Mouse (Mus musculus): ENCODE data around the gene Zfp617. TPM values are rescaled to one million over a fixed set of nuclear protein-coding genes. Genes with fewer than 3 reads are reported as not detected.
"Not testable (repeated sequence)": the region's sequence is repeated elsewhere in the genome, so short reads cannot be mapped to it uniquely, and the experiment has no call there.

The Zfp617 gene
- polyA plus RNA-seq (2012; ENCODE audit: insufficient read depth, insufficient read length, missing spikeins) = 14.4 and 17.5 TPM in 2 replicates

DNA sequence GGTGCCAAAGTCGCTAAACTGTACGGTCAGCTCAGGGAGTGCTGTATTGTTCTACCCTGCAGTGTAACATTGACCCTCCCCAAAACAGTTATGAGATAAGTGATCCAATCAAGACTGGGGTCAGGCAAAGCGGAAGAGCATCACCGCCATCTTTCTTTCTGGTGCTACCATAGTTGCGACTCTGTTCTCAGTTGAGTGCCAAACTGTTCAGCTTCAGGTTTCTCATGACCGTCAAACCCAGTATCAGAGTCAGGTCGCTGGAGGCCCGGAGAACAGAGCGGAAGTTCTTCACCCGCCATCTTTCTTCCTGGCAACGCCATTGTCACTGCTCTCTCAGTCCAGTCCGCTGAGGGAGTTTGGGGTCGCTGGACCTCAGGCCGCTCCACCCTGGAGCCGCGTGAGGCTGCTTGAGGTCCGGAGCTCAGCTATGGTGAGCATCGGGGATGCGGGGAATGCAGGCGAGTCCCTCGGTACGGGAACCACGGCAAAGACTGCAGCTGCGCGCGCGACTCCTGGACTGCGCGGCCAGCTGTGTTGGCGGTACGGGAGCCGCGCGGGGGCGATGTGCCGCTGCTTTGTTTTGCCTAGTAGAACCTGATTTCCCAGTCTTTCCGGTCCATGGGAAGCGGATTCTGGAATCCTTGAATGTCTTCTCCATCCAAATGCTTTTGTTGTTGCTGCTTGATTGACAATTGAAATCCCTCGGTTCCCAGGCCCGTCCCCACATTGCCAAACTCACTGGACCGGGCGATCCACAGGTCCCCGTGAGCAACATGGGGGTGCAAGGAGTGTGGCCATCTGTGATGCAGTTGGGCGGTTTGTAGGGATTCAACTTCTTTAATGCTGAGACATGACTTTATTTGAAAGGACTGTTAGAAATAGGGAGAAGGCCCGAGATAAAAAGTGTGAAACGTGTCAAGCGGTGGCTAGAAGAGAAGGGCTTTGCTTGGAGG, at the start of gene Zfp617, which contains the start of gene Zfp882:
Zfp617 (plus strand) TSS at position 327 of the 953 bp plus-strand sequence.
Zfp882 (plus strand) TSS at position 300 of the 953 bp plus-strand sequence.
- H3K4me3 ChIP-seq (ENCODE audit: insufficient read depth, low read length) = peak within 1 kb of the TSS; percentile 68
- TF ChIP-seq CTCF (IDR thresholded peaks at IDR 0.05; ENCODE audit: low read depth, low read length) (peak; percentile 18; the same call in 1 of the 2 replicates), POLR2A (IDR thresholded peaks at IDR 0.05; ENCODE audit: borderline replicate concordance, low read depth, low read length) (no peak)
- peak within 1 kb of the TSS; percentile 38 for H3K27ac ChIP-seq (ENCODE audit: insufficient read depth, low read depth, low read length)
- no peaks in the 10 kb centered on the region for H3K4me1 ChIP-seq (ENCODE audit: control insufficient read depth, insufficient read depth, low read length)

DNA sequence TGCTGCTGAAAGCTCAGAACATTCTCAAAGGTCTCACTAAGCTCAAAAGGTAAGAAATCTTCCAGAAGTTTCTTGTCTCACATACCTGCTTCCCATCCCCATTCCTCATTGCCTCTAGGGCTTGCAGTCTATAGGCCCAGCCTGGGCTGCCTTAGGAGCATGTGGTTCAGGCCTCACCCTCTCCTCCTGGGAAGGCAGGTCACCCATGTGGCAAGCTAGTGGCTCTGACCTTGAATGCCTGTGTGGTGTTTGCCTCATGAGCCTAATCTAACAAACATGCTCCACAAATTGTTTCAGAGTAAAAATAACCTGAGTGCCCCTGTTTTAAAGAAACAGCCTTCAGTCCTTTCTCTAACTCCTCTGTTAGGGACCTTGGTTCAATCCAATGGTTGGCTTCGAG, 46.9 kb upstream of the Zfp617 start:
- not testable (repeated sequence) for H3K4me1 ChIP-seq (ENCODE audit: control insufficient read depth, insufficient read depth, low read length); H3K4me3 ChIP-seq (ENCODE audit: insufficient read depth, low read length); H3K27ac ChIP-seq (ENCODE audit: insufficient read depth, low read depth, low read length)

DNA sequence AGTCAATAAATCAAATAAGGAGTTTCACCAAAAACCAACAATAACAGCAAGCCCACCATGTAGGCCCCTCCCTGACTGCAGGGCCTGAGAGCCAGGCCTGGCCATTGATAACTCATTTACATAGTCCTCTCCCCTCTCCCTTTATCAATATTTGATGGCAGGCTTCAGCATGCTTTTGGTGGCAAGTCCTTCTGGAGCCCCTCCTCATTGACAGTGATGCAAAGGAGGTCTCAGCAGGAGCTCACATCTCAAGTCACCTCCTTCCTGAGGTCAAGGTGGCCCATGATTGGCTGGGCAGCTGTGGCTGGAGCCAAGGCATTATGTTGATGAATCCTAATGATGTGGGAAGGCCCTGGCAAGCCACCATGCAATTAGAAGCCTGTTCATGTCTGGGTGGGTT, 46.4 kb upstream of the Zfp617 start:
- not testable (repeated sequence) for H3K4me1 ChIP-seq (ENCODE audit: control insufficient read depth, insufficient read depth, low read length); H3K4me3 ChIP-seq (ENCODE audit: insufficient read depth, low read length); H3K27ac ChIP-seq (ENCODE audit: insufficient read depth, low read depth, low read length)

DNA sequence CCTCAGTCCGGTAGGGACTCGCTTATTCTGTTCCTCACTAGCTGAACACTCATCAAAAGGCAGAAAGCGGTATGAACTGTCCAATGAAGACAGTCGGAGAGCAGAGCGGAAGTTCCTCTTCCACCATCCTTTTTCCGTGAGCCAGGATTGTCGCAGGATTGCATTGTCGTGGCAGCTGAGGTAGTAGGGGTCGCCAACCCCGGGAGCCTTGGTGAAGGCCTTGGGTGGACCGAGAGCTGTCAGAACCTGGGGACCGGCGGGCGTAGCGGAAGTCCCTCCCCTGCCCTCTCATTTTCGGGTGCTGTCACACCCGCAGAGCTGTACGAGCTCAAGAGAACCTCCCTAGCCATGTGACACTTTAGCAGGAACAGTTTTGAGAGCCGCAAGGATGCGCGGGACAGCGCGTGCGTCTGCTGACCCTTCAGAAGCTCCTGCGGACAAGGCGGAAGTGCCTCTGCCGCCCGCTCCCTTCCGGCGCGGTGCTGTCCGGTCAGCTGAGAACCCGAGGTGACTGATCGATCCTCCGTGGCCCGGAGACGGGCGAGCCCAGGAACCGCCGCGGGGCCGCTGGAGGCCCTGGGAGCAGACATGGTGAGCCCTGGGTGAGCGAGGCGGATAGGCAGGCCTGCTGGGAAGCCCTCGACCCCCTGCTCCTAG, 26.7 kb upstream of the Zfp617 start, which contains the start of gene Zfp709:
Zfp709 (plus strand) TSS at position 402 of the 657 bp plus-strand sequence.
- H3K27ac ChIP-seq (ENCODE audit: insufficient read depth, low read depth, low read length) = peak within 1 kb of the TSS; percentile 68
- TF ChIP-seq POLR2A (IDR thresholded peaks at IDR 0.05; ENCODE audit: borderline replicate concordance, low read depth, low read length) = no peak
- no peak for TF ChIP-seq CTCF (IDR thresholded peaks at IDR 0.05; ENCODE audit: low read depth, low read length)
- no peaks in the 10 kb centered on the region for H3K4me1 ChIP-seq (ENCODE audit: control insufficient read depth, insufficient read depth, low read length)
- peak within 1 kb of the TSS; percentile 77 for H3K4me3 ChIP-seq (ENCODE audit: insufficient read depth, low read length)

DNA sequence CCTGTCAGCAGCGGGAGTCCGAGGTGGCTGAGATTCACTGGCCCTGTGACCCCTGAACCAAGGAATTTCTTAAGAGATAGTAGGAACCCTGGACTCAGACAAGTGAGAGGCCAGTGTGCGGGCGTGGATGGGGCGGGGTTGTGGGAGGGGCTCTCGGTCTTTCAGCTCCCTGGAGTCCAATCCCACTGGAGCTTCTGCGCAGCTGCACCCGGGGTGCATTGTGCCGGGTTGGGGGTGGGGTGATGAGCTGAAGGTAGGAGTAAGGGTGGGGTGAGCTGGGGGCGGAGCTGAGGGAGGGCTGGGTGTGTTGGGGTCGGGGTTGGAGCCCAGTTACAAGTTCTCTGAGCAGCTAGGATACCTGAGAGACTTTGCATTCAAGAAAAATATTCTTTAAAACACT, 7.8 kb upstream of the Zfp617 start:
- H3K4me1 ChIP-seq (ENCODE audit: control insufficient read depth, insufficient read depth, low read length); H3K4me3 ChIP-seq (ENCODE audit: insufficient read depth, low read length); H3K27ac ChIP-seq (ENCODE audit: insufficient read depth, low read depth, low read length): not testable (repeated sequence)

DNA sequence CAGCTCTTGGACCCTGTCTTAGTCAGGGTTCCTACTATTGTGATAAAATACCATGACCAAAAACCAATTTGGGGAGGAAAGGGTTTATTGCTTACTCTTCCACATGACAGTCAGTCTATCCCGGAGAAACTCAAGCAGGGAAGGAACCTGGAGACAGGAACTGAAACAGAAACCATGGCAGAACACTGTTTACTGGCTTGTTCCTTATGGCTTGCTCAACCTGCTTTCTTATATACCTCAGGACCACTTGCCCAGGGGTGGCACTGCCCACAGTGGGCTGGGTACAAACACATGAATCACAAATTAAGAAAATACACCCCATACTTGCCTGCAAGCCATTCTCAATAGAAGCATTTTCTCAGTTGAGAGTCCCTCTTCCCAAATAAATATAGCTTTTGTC, 5.4 kb upstream of the Zfp617 start:
- H3K4me1 ChIP-seq (ENCODE audit: control insufficient read depth, insufficient read depth, low read length); H3K4me3 ChIP-seq (ENCODE audit: insufficient read depth, low read length); H3K27ac ChIP-seq (ENCODE audit: insufficient read depth, low read depth, low read length): not testable (repeated sequence)

DNA sequence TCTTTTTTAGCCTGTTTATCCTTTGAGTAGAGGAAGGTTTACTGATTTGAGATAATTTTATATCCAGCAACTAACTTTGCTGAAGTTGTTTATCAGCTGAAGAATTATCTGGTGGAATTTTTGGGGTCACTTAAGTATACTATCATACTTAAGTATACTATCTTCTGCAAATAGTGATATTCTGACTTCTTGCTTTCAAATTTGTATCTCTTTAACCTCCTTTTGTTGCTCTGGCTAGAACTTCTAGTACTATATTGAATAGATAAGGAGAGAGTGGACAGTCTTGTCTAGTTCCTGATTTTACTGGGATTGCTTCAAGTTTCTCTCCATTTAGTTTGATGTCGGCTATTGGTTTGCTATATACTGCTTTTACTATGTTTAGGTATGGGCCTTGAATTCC, 1.6 kb upstream of the Zfp617 start:
- TF ChIP-seq CTCF (IDR thresholded peaks at IDR 0.05; ENCODE audit: low read depth, low read length) (no peak), POLR2A (IDR thresholded peaks at IDR 0.05; ENCODE audit: borderline replicate concordance, low read depth, low read length) (no peak)
- Histone ChIP-seq H3K4me3 (ENCODE audit: insufficient read depth, low read length) (no peak overlapping the region), H3K27ac (ENCODE audit: insufficient read depth, low read depth, low read length) (no peak overlapping the region), H3K4me1 (ENCODE audit: control insufficient read depth, insufficient read depth, low read length) (no peaks in the 10 kb centered on the region)

DNA sequence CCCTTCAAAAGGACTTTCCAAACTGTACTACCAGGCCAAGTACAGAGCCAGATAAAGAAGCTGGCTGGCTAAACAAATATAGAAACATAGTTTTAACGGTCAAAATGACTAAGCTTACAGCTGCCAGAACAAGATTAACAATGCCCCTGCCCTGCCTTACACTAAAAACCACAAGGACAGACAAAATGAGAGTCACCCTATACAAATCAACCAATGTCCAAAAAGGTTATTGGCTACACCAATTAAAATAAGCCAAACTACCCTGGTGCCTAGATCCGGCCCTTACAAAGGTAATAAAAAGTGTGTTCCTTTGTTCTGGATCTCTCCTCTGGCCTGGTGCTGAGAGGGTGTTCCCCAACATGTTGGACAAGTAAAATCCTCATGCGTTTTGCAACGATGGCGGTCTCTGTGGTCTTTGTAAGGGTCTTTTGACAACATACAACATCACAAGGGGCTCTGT, 607 bp upstream of the Zfp617 start:
- no peaks in the 10 kb centered on the region for H3K4me1 ChIP-seq (ENCODE audit: control insufficient read depth, insufficient read depth, low read length)
- H3K27ac ChIP-seq (ENCODE audit: insufficient read depth, low read depth, low read length) = no peak overlapping the region
- H3K4me3 ChIP-seq (ENCODE audit: insufficient read depth, low read length) = no peak overlapping the region
- TF ChIP-seq POLR2A (IDR thresholded peaks at IDR 0.05; ENCODE audit: borderline replicate concordance, low read depth, low read length) (no peak), CTCF (IDR thresholded peaks at IDR 0.05; ENCODE audit: low read depth, low read length) (no peak)

DNA sequence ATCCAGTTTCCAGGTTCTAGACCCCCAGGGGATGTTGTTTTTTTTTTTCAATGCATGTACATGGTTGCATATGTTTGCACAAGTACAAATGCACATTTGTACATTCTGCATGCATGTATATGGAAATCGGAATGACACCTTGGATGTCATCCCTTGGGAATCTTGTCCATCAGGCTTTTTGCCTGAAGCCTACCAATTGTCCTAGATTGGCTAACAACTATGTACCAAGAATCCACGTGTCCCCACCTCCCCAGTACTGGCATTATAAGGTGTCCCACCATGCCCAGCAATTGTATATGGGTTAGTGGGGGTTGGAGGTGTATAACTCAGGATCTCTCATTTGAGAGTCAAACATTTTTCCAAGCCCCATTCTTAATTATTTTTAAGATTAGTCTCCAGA, 3.9 kb downstream of the Zfp617 start:
- no peak overlapping the region for H3K27ac ChIP-seq (ENCODE audit: insufficient read depth, low read depth, low read length)
- no peak overlapping the region for H3K4me3 ChIP-seq (ENCODE audit: insufficient read depth, low read length)
- no peaks in the 10 kb centered on the region for H3K4me1 ChIP-seq (ENCODE audit: control insufficient read depth, insufficient read depth, low read length)
- TF ChIP-seq POLR2A (IDR thresholded peaks at IDR 0.05; ENCODE audit: borderline replicate concordance, low read depth, low read length) (no peak), CTCF (IDR thresholded peaks at IDR 0.05; ENCODE audit: low read depth, low read length) (no peak)

DNA sequence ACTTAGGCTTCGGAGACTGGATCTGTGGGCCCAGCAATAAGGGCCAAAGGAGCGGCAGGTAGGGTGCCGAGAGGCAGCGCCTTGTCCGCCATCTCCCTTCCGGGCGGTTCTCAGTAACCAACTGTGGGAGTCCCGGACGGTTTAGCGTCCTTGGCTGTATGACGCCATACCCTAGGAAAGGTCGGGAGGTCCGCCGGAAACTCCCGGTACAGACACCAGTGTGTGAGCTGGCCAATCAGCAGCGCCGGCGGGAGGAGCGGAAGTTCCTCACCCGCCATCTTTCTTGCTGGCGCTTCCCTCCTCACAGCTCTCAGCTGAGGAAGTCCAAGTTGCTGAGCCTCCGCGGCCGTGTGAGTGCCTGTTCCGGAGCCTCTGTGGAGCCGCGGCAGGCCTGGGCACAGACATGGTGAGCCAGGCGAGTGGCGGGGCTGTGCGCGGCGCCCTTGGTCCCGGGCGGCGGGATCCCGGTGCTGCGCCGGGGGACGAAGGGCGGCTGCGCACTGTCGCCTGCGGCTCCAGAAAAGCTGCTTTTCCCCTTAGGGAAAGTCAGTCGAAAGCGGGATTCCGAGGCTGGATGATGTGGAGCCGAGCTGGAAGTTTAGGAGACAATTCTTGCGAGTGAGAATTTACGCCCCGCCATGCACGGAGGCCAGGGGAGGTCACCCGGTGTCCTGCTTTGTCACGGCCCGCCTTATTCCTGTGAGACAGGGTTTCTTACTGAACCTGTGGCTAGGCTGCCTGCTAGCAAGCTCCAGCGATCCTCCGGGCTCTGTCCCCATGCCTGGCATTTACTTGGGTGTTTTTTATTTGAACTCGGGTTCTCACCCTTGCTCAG, 14.3 kb downstream of the Zfp617 start:
- no peak for TF ChIP-seq CTCF (IDR thresholded peaks at IDR 0.05; ENCODE audit: low read depth, low read length)
- TF ChIP-seq POLR2A (IDR thresholded peaks at IDR 0.05; ENCODE audit: borderline replicate concordance, low read depth, low read length) = no peak
- peak overlapping the region; percentile 75 for H3K27ac ChIP-seq (ENCODE audit: insufficient read depth, low read depth, low read length)
- peaks cover 3% of the 10 kb centered on the region for H3K4me1 ChIP-seq (ENCODE audit: control insufficient read depth, insufficient read depth, low read length)
- H3K4me3 ChIP-seq (ENCODE audit: insufficient read depth, low read length) = peak overlapping the region; percentile 78
